Mouse (Mus musculus) megakaryocyte, embryonic 14.5 days (primary cell): ENCODE results near the gene Mrpl18.

ENCODE experiments used
- FLI1 ChIP-seq: IDR thresholded peaks from 2 replicates; pipeline ENCODE4 v1.6.1; 2012; ENCODE audit warnings: low read length, inconsistent platforms, mixed read lengths
- GATA1 ChIP-seq: IDR thresholded peaks from 3 replicates; pipeline ENCODE4 v1.6.1; 2012; ENCODE audit warnings: mixed read lengths, low read length, inconsistent platforms, borderline replicate concordance

GRCm38 (mm10) chr17:12865407-12865806, 50.7 kb downstream of the Mrpl18 start:
- TF ChIP-seq GATA1, result no peak
- TF ChIP-seq FLI1, result no peak
